Mouse (Mus musculus): ENCODE results near the gene Ankrd55. TPM values are rescaled to one million over a fixed set of nuclear protein-coding genes. Genes with fewer than 3 reads are reported as not detected.

Gene Ankrd55
- total and polyA plus RNA-seq, 3 experiments: not detected

DNA sequence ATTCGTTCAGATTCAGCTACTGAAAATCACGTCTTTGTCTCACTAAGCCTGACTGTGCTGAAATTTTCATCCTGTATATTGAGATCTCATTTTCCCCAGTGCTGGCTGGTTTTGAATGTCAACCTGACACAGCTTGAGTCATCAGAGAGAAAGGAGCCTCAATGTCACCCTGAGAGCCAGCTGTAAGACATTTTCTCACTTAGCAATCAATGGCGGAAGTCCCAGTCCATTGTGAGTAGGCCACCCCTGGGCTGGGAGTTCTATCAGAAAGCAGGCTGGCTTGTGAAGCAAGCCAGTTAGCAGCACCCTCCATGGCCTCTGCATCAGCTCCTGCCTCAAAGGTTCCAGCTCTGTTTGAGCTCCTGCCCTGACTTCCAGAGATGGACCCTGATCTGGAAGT lies 13.6 kb upstream of the Ankrd55 start:
- Histone ChIP-seq H3K9ac (ENCODE audit: control insufficient read depth, low read depth, low read length, poor library complexity, severe bottlenecking) (no peak overlapping the region), H3K9me3 (replicated peaks; ENCODE audit: insufficient read depth, low read length) (no peaks in the 10 kb centered on the region), H3K4me1 (ENCODE audit: control insufficient read depth in 1 of 2, insufficient read depth in 2 of 2, low read length in 2 of 2) (peaks cover 4 to 11% of the 10 kb centered on the region in 2 experiments), H3K4me3 (ENCODE audit: control insufficient read depth in 1 of 2, insufficient read depth in 1 of 2, low read depth in 2 of 2, low read length in 2 of 2) (no peak overlapping the region), H3K36me3 (ENCODE audit: control insufficient read depth in 1 of 2, insufficient read depth in 2 of 2, low read length in 2 of 2) (peaks cover 0 to 5% of the 10 kb centered on the region in 2 experiments; a peak in 2 of 4 replicates), H3K27ac (ENCODE audit: control insufficient read depth, low read depth, low read length) (no peak overlapping the region), H3K79me2 (ENCODE audit: control insufficient read depth, insufficient read depth, low read length, poor library complexity) (no peaks in the 10 kb centered on the region), H3K27me3 (ENCODE audit: control insufficient read depth in 1 of 2, insufficient read depth in 2 of 2, low read length in 2 of 2) (peaks cover 0 to 5% of the 10 kb centered on the region in 2 experiments; a peak in 1 of 4 replicates)
- TF ChIP-seq EP300 (IDR thresholded peaks at IDR 0.05; ENCODE audit: low read depth in 1 of 2, low read length in 2 of 2): no peak
- no peak for TF ChIP-seq ETS1 (IDR thresholded peaks at IDR 0.05; ENCODE audit: low read depth, low read length)
- no peak for TF ChIP-seq UBTF (IDR thresholded peaks at IDR 0.05; ENCODE audit: borderline replicate concordance, insufficient read depth, low read depth, low read length)
- DNase-seq (ENCODE audit: low read depth, low spot score): no peak

DNA sequence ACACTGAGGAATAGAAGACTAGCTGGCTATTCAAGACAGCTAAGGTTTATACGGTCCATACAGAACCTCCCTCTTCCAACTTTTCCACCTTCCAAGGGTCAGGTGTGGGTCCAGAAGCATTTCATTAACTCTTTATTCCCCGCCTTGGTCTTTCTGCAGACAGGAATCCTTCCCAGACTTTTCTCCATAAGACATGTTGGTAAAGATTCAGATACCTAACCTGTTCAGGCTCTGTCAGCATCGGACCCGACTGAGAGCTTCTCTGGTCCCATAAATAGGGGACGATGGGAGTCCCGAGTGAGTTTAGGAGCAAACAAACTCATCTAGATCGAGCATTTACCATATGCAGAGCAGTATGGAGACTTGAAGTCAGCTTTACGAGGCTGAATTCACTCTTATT lies 12.3 kb upstream of the Ankrd55 start:
- no peak for DNase-seq (ENCODE audit: low read depth, low spot score)
- Histone ChIP-seq H3K9me3 (replicated peaks; ENCODE audit: insufficient read depth, low read length) (no peaks in the 10 kb centered on the region), H3K79me2 (ENCODE audit: control insufficient read depth, insufficient read depth, low read length, poor library complexity) (no peaks in the 10 kb centered on the region), H3K27ac (ENCODE audit: control insufficient read depth, low read depth, low read length) (no peak overlapping the region), H3K4me3 (ENCODE audit: control insufficient read depth in 1 of 2, insufficient read depth in 1 of 2, low read depth in 2 of 2, low read length in 2 of 2) (no peak overlapping the region), H3K9ac (ENCODE audit: control insufficient read depth, low read depth, low read length, poor library complexity, severe bottlenecking) (no peak overlapping the region), H3K36me3 (ENCODE audit: control insufficient read depth in 1 of 2, insufficient read depth in 2 of 2, low read length in 2 of 2) (peaks cover 0 to 5% of the 10 kb centered on the region in 2 experiments; a peak in 2 of 4 replicates), H3K4me1 (ENCODE audit: control insufficient read depth in 1 of 2, insufficient read depth in 2 of 2, low read length in 2 of 2) (peaks cover 4 to 11% of the 10 kb centered on the region in 2 experiments), H3K27me3 (ENCODE audit: control insufficient read depth in 1 of 2, insufficient read depth in 2 of 2, low read length in 2 of 2) (no peaks in the 10 kb centered on the region)
- TF ChIP-seq MEF2A (IDR thresholded peaks at IDR 0.05; ENCODE audit: extremely low read depth, insufficient replicate concordance, low read depth, low read length, poor library complexity, severe bottlenecking) (no peak), USF2 (IDR thresholded peaks at IDR 0.05; ENCODE audit: borderline replicate concordance in 1 of 2, insufficient read depth in 1 of 2, low read depth in 1 of 2, low read length in 2 of 2) (no peak), EP300 (IDR thresholded peaks at IDR 0.05; ENCODE audit: low read depth in 1 of 2, low read length in 2 of 2) (no peak), NELFE (IDR thresholded peaks at IDR 0.05; ENCODE audit: low read depth, low read length) (no peak), GATA1 (IDR thresholded peaks at IDR 0.05; ENCODE audit: low read depth, low read length) (no peak), RCOR1 (IDR thresholded peaks at IDR 0.05; ENCODE audit: low read depth, low read length) (no peak), TBP (IDR thresholded peaks at IDR 0.05; ENCODE audit: low read depth, low read length) (no peak), GABPA (IDR thresholded peaks at IDR 0.05; ENCODE audit: low read depth, low read length) (no peak), SMC3 (IDR thresholded peaks at IDR 0.05; ENCODE audit: low read depth, low read length) (no peak), MYB (IDR thresholded peaks at IDR 0.05; ENCODE audit: low read depth, low read length) (no peak)

DNA sequence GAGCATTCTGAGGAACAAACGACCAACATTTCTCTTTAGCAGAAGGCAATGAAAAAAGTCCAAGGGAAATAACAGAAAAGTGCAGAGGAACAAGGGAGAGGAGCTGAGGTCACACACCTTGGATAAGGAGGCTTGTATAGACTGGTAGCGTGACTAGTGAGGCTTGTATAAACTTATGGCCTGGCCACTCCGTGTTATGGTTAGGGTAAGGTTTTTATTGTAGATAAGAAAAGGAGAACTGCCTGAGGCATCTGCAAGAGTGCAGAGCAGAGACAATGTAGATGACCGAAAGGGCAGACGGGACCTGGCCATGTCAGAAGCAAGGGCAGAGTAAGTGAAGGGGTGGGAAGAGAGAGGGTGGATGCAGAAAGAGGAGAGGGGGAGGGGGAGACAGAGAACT lies 10.7 kb upstream of the Ankrd55 start:
- Histone ChIP-seq H3K79me2 (ENCODE audit: control insufficient read depth, insufficient read depth, low read length, poor library complexity) (no peaks in the 10 kb centered on the region), H3K36me3 (ENCODE audit: control insufficient read depth in 1 of 2, insufficient read depth in 2 of 2, low read length in 2 of 2) (peaks cover 0 to 5% of the 10 kb centered on the region in 2 experiments; a peak in 2 of 4 replicates), H3K4me3 (ENCODE audit: control insufficient read depth in 1 of 2, insufficient read depth in 1 of 2, low read depth in 2 of 2, low read length in 2 of 2) (no peak overlapping the region), H3K27ac (ENCODE audit: control insufficient read depth, low read depth, low read length) (no peak overlapping the region), H3K9ac (ENCODE audit: control insufficient read depth, low read depth, low read length, poor library complexity, severe bottlenecking) (no peak overlapping the region), H3K9me3 (replicated peaks; ENCODE audit: insufficient read depth, low read length) (no peaks in the 10 kb centered on the region), H3K27me3 (ENCODE audit: control insufficient read depth in 1 of 2, insufficient read depth in 2 of 2, low read length in 2 of 2) (no peaks in the 10 kb centered on the region), H3K4me1 (ENCODE audit: control insufficient read depth in 1 of 2, insufficient read depth in 2 of 2, low read length in 2 of 2) (peaks cover 4 to 11% of the 10 kb centered on the region in 2 experiments)
- 0 out of 2 replicates have a peak, but pooled peaks have one; percentile 10 for TF ChIP-seq SIN3A (IDR thresholded peaks at IDR 0.05; ENCODE audit: low read length)
- no peak for TF ChIP-seq GABPA (IDR thresholded peaks at IDR 0.05; ENCODE audit: low read depth, low read length)
- no peak for TF ChIP-seq CHD1 (IDR thresholded peaks at IDR 0.05; ENCODE audit: low read depth, low read length)
- TF ChIP-seq TCF12 (IDR thresholded peaks at IDR 0.05; ENCODE audit: low read depth, low read length): peak; percentile 59
- 0 out of 2 replicates have a peak, but pooled peaks have one; percentile 13 for TF ChIP-seq TBP (IDR thresholded peaks at IDR 0.05; ENCODE audit: low read depth, low read length)
- no peak for TF ChIP-seq E2F4 (IDR thresholded peaks at IDR 0.05; ENCODE audit: borderline replicate concordance, low read depth, low read length)
- peak; percentile 85 for TF ChIP-seq TAL1 (IDR thresholded peaks at IDR 0.05; ENCODE audit: low read length)
- no peak for TF ChIP-seq HCFC1 (IDR thresholded peaks at IDR 0.05; ENCODE audit: low read depth, low read length)
- TF ChIP-seq EP300 (IDR thresholded peaks at IDR 0.05; ENCODE audit: low read depth in 1 of 2, low read length in 2 of 2): peak; percentile 61 to 70
- peak; percentile 70 for TF ChIP-seq GATA1 (IDR thresholded peaks at IDR 0.05; ENCODE audit: low read depth, low read length)
- no peak for TF ChIP-seq MAZ (IDR thresholded peaks at IDR 0.05; ENCODE audit: low read depth, low read length)
- no peak for TF ChIP-seq CTCF (IDR thresholded peaks at IDR 0.05 in 2 of 3, conservative IDR thresholded peaks at IDR 0.05 in 1 of 3; ENCODE audit: control insufficient read depth in 1 of 3, insufficient read depth in 1 of 3, low read depth in 2 of 3, low read length in 3 of 3, poor library complexity in 1 of 3, severe bottlenecking in 1 of 3)
- no peak for TF ChIP-seq ZKSCAN1 (IDR thresholded peaks at IDR 0.05; ENCODE audit: low read depth, low read length)
- no peak for TF ChIP-seq RCOR1 (IDR thresholded peaks at IDR 0.05; ENCODE audit: low read depth, low read length)
- DNase-seq (ENCODE audit: low read depth, low spot score): peak; percentile 73
